Mouse (Mus musculus) colon, adult 2 months (tissue): ENCODE measurements around the gene Gng7. TPM values are rescaled to one million over a fixed set of nuclear protein-coding genes. Genes with fewer than 3 reads are reported as not detected.

Experiments used
- polyA plus RNA-seq: library from polyadenylated mRNA; depleted of rRNA; stranded (reverse); fragments of >200 nt; gene quantifications from 2 replicates; pipeline ENCODE4 v1.2.3, GENCODE M21; 2012; rRNA removed

Gene Gng7
- polyA plus RNA-seq: 1.2 and 1.7 TPM in 2 replicates

DNA sequence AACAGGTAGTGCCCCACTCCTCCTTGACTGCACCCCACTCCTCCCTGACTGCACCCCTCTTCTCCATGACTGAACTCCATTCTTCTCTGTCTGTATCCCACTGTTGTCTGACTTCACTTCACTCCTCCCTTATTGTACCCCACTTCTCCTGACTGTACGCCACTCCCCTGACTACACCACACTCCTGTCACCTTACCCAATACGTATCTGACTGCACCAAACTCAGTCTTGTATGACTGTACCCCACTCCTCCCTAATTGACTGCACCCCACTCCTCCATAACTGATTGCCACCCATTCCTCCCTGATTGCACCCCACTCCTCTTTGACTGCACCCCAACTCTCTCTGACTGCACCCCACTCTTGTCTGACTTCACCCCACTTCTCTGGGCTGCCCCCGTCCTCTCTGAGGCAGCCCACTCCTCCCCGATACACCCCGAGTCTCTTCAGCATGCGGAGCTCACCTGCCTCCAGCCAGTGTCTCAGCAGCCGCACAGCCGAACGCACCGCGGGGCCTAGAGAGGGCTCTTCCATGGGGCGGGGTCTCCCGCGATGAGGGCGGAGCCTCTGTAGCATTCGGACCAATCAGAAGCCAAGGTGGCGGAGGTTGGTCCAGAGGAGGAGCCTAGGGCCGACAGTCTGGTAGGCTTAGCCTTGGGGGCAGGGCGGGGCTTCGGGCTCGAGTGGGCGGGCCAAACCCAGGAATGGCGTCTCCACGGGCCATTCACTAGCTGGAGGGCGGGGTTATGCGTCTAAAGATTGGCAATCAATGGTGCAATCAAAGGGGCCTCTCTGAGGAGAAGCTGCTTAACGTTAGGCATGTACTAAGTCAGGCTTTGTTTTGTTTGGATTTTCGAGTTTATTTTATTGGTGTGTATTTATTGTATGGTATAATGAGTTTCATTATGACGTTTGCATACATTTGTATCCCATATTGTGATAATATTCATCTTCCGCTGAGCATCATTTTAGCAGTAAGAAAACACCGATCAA, at the start of gene Gng7:
Gene Gng7 (minus strand): TSS at position 553 of the 992 bp plus-strand sequence.

DNA sequence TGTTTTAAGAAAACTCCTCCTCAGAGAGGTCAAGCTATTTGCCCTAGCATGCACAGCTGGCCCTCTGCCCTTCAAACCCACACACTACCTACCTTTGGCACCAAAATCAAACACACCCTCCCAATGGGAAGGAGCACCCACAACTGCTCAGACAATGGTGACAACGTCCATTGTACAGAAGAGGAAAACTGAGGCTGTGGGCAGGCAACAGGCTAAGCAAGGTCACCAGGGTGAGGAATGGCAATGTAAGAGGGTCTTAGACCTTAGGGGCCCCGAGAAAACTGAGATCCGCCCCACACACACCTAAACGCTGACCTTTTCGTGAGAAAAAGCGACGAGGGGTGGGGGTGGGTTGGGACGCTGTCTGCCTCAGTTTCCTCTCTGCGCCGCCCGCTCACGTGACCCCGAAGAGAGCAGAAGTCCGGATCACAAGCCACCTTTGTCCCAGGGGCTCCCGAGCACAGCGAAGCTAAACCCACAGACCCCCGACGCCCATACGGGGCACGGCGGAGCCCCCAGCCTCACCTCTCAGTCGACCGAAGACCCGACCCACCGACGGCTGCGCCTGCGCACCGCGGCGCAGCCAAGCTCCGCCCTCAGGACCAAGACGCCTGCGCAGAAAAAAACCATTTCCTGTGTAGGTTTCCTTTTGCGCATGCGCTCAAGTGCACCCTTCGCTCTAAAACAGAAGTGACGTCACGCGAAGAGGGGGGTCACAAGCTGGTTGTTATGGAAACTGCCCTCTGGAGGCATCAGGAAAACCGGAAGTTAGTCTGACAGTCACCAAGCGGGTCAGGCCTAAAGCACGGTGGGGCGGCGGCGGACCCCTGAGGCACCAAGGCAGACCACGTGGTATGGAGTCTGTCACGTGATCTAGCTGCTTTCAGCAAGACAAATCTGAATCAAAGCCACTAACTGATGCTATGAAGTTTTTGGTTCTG, 45.1 kb upstream of the Gng7 start, which contains the start of gene Sgta:
Gene Sgta (minus strand): TSS at position 579 of the 941 bp plus-strand sequence.

DNA sequence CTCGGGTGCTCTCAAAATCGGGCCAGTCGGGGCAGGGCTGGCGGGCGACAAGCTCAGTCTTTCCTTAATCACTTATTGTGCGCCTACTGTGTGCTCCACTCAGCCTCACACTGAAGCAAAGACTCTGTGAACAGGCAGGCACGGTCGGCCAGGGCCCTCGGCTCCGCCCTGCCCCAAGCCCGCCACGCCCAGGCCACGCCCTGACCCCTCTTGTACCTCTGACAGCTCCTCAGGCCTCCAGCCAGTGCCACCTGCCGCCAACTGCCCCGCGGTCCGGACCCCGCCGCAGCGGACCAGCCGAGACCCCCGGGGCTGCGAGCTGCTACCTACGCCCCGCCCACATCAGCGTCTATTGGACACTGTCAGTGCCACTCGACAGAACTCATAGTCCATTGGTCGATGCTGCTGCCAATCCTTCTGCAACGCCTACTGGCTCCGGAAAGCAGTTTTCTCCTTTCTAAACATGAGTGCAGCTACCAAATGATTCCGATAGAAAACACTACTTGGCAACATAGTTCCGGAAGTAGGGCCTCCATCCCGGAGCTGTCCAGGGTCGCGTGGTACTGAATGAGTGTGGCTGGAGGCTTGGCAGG, 22.3 kb upstream of the Gng7 start, which contains the start of gene Slc39a3:
Gene Slc39a3 (minus strand): TSS at position 439 of the 593 bp plus-strand sequence.

DNA sequence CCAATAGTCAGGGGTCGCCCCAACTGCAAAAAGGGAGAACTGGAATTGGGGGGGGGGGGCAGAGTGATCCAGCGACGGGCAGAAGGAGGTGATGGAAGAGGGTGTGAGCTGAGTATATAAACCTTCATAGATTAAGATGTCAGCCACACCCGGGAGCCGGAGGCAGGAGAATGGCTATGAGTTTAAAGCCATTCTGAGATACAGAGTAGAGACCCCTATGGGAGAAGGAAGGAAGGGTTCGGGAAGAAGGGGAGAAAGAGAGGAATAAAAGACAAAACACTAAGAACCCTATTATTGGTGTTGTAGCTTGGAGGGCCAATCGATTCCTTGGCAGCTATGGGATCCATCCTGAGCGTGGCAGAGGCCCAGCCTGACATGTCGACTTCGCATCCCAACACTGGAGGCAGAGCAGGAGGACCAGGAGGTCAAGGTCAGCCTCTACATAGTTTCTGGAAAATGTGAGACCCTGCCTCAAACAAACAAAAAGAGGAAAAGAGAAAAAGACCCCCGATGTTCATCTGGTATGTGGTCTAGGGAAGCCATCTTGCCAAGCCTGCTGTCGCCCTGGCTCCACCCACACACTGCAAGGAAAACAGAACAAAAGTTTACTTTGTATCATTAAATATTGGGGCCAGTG, 11.0 kb upstream of the Gng7 start, which contains the start of gene Diras1:
Gene Diras1 (minus strand): TSS at position 24 of the 637 bp plus-strand sequence.

DNA sequence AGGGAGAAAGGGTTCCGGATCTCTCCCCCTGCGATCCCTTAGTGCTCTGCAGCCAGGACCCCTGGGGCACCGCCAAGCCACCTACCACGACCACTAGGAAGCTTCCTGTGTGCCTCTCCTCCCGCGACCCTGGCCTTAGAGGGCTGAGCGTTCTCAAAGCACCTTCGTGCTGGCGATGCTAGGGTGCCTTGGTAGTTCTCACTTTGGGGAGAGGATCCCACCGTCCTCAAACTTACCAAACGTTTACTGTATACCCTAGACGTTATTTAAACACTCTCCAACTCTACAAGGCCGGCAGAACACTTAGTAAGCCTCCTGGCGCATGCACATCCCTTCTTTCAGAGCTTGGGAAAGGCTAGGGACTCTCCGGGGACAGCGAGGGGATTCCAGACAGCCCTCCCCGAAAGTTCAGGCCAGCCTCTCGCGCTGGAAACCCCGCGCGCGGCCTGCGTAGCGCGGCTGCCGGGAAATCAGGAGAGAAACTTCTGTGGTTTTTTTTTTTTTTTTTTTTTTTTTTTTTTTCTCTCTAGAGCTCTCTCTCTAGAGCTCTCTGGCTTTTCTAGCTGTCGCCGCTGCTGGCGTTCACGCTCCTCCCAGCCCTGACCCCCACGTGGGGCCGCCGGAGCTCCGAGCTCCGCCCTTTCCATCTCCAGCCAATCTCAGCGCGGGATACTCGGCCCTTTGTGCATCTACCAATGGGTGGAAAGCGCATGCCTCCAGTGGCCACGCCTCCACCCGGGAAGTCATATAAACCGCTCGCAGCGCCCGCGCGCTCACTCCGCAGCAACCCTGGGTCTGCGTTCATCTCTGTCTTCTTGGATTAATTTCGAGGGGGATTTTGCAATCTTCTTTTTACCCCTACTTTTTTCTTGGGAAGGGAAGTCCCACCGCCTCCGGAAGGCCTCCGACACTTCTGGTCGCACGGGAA, 85.2 kb downstream of the Gng7 start, which contains the start of gene Gadd45b:
Gene Gadd45b (plus strand): TSS at position 775 of the 928 bp plus-strand sequence.

DNA sequence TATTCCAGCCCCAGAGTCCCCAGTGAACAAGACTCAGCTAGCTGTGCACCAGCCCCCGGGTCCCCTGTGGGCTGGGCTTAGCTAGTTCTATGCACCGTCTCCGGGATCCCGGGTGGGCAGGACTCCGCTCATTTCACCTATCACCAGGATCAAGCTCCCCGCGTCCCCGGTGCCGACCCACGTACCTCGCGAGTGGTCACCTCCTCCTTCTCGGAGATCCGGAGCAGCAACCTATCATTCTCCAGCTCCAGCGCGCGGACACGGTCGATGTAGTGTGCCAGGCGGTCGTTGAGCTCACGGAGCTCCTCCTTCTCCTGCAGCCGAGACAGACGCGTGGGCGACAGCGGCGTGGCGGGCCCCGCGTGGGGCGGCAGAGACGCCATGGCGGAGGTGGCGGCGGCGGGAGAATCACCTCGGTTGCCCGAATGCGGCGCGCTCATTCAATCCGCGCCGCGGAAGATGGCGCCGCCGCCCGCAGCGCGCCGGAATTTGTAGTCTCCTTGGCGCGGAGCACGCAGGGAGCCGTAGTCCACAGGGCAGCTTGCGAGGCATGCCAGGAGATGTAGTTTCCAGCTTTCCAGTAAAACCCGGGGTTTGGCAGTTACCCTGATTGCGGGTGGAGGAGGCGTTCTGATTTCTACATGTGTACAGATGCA, 96.8 kb downstream of the Gng7 start, which contains the start of gene Lmnb2:
Gene Lmnb2 (minus strand): TSS at position 467 of the 656 bp plus-strand sequence.

DNA sequence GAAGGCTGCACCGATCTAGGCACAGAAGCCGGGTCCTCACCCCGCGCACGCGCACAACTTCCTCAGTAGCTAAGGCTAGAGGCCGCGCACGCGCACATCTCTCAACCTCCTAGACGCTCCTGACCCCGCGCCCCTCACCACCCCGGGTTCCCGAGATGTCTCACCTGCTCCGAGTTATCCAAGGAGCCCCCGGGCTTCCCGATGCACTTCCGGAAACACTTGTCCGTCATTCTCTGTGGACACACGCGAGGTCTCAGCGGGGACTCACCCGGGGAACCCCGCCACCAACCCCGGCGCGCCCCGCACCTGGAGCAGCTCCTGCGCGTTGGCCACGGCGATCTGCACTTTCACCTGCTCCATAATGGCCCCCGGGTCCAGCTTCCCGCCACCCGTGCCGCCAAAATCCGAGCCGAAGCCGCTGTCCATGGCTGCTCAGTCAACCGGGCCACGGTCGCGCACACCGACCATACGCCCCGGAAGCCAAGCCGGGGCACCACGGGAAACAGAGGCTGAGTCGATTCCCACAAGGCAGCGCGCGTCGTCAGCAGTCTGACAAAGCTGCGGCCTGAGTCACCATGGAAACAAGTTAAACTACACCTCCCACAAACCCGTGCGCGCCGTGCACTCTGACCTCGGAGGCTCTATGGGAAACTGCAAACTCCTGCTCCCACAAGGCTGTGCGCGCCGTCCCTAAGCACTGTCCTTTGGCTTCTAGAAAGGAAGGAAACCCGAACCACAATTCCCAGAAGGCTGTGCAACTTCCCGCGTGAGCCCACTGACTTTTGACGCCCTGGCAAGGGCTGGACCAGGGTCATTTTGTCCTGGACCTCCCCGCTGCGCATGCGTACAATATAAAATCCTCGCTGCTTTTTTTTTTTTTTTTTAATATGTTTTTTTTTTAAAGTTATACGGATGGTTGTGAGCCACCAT, 114.2 kb downstream of the Gng7 start, which contains the start of gene Timm13:
Gene Timm13 (minus strand): TSS at position 652 of the 930 bp plus-strand sequence.

Other genes with a start within 250 kb of the Gng7 start
- 31.8 and 39.2 TPM in 2 replicates for gene Sf3a2, start 216.7 kb downstream of the Gng7 start, polyA plus RNA-seq
- 54.2 and 71.9 TPM in 2 replicates for gene Plekhj1, start 216.3 kb downstream of the Gng7 start, polyA plus RNA-seq
- gene Amh, start 209.7 kb downstream of the Gng7 start, polyA plus RNA-seq: 0.67 and 1.1 TPM in 2 replicates
- 0.13 TPM in 1 of 2 replicates, not detected in the other for gene Jsrp1, start 201.4 kb downstream of the Gng7 start, polyA plus RNA-seq
- 843 and 1,116 TPM in 2 replicates for gene Oaz1, start 188.3 kb downstream of the Gng7 start, polyA plus RNA-seq
- gene Lingo3, start 170.9 kb downstream of the Gng7 start, polyA plus RNA-seq: not detected in 2 replicates
- 73.9 and 111 TPM in 2 replicates for gene Lsm7, start 159.7 kb downstream of the Gng7 start, polyA plus RNA-seq
- gene Sppl2b, start 159.7 kb downstream of the Gng7 start, polyA plus RNA-seq: 128 and 145 TPM in 2 replicates
- 0.30 and 0.33 TPM in 2 replicates for gene Tmprss9, start 143.1 kb downstream of the Gng7 start, polyA plus RNA-seq
- gene Timm13, start 114.0 kb downstream of the Gng7 start, polyA plus RNA-seq: 270 and 310 TPM in 2 replicates
- gene Lmnb2, start 96.7 kb downstream of the Gng7 start, polyA plus RNA-seq: 42.0 and 44.6 TPM in 2 replicates
- gene Gadd45b, start 84.9 kb downstream of the Gng7 start, polyA plus RNA-seq: 28.3 and 29.6 TPM in 2 replicates
- gene Diras1, start 10.7 kb upstream of the Gng7 start, polyA plus RNA-seq: 0.54 and 0.86 TPM in 2 replicates
- gene Slc39a3, start 22.5 kb upstream of the Gng7 start, polyA plus RNA-seq: 43.7 and 44.3 TPM in 2 replicates
- 211 and 238 TPM in 2 replicates for gene Sgta, start 45.2 kb upstream of the Gng7 start, polyA plus RNA-seq
- gene Thop1, start 55.1 kb upstream of the Gng7 start, polyA plus RNA-seq: 58.4 and 62.8 TPM in 2 replicates
- 4.2 and 6.2 TPM in 2 replicates for gene Creb3l3, start 83.9 kb upstream of the Gng7 start, polyA plus RNA-seq
- 322 and 325 TPM in 2 replicates for gene Map2k2, start 91.0 kb upstream of the Gng7 start, polyA plus RNA-seq
- 243 and 284 TPM in 2 replicates for gene Zbtb7a, start 120.3 kb upstream of the Gng7 start, polyA plus RNA-seq
- gene Pias4, start 153.0 kb upstream of the Gng7 start, polyA plus RNA-seq: 55.8 and 61.5 TPM in 2 replicates
- gene Eef2, start 161.7 kb upstream of the Gng7 start, polyA plus RNA-seq: 2,007 and 2,039 TPM in 2 replicates
- 125 and 128 TPM in 2 replicates for gene Dapk3, start 168.1 kb upstream of the Gng7 start, polyA plus RNA-seq
- gene 4930442H23Rik, start 168.9 kb upstream of the Gng7 start, polyA plus RNA-seq: not detected in 2 replicates
- gene Nmrk2, start 187.1 kb upstream of the Gng7 start, polyA plus RNA-seq: not detected in 2 replicates
- 1.1 and 1.4 TPM in 2 replicates for gene Atcay, start 215.9 kb upstream of the Gng7 start, polyA plus RNA-seq
- gene Zfr2, start 218.2 kb upstream of the Gng7 start, polyA plus RNA-seq: 14.2 and 20.7 TPM in 2 replicates
- gene Matk, start 238.0 kb upstream of the Gng7 start, polyA plus RNA-seq: 9.0 and 10.3 TPM in 2 replicates